Mouse (Mus musculus) E14TG2a.4 (cell line): ENCODE results near the gene Lsm7.
A peak's percentile ranks its signal among the peaks of the same experiment; 100 is the strongest.
"Not testable (repeated sequence)": the region's sequence is repeated elsewhere in the genome, so short reads cannot be mapped to it uniquely, and the experiment has no call there.

Experiments
- H3K27me3 ChIP-seq: 2 replicates; pipeline ENCODE4 v1.6.1; 2014; ENCODE audit warnings: low read length, control low read depth; ENCODE audit not compliant: insufficient read depth
- H3K36me3 ChIP-seq: 2 replicates; pipeline ENCODE4 v1.6.1; 2014; ENCODE audit warnings: low read length, control low read depth; ENCODE audit not compliant: insufficient read depth
- H3K4me1 ChIP-seq: replicated peaks from 2 replicates; pipeline ENCODE4 v1.6.1; 2014; ENCODE audit warnings: low read depth, low read length, control low read depth
- H3K4me3 ChIP-seq: replicated peaks from 2 replicates; pipeline ENCODE4 v1.5.1; 2014; ENCODE audit warnings: mild to moderate bottlenecking, low read length
- H3K9me3 ChIP-seq: 2 replicates; pipeline ENCODE4 v1.6.1; 2014; ENCODE audit warnings: low read length, control low read depth
- CTCF ChIP-seq: conservative IDR thresholded peaks from 2 replicates; pipeline ENCODE4 v1.5.1; 2014; ENCODE audit warnings: low read length
- NANOG ChIP-seq: IDR thresholded peaks from 2 replicates; pipeline ENCODE4 v1.6.1; 2014; ENCODE audit warnings: borderline replicate concordance, low read length, mixed read lengths
- POU5F1 ChIP-seq: IDR thresholded peaks from 2 replicates; pipeline ENCODE4 v1.6.1; 2014; ENCODE audit warnings: low read length, borderline replicate concordance

Lsm7 gene

GRCm38 (mm10) chr10:80832818-80833217, 22.2 kb downstream of the Lsm7 start:
- H3K27me3 ChIP-seq, result peaks cover 57% of the 10 kb centered on the region
- peaks cover 29% of the 10 kb centered on the region for H3K36me3 ChIP-seq
- no peak overlapping the region for H3K4me3 ChIP-seq
- H3K9me3 ChIP-seq, result no peaks in the 10 kb centered on the region
- peaks cover 73% of the 10 kb centered on the region for H3K4me1 ChIP-seq
- TF ChIP-seq POU5F1 (no peak), CTCF (no peak)

- H3K36me3 ChIP-seq, result peaks cover 36% of the 10 kb centered on the region
- TF ChIP-seq POU5F1, result no peak
- no peak for TF ChIP-seq CTCF
- TF ChIP-seq NANOG, result no peak
- H3K27me3 ChIP-seq, result peaks cover 40% of the 10 kb centered on the region
- no peak overlapping the region for H3K4me3 ChIP-seq
- peaks cover 62% of the 10 kb centered on the region for H3K4me1 ChIP-seq
- no peaks in the 10 kb centered on the region for H3K9me3 ChIP-seq
Measured at GRCm38 (mm10) chr10:80831136-80831535, 23.9 kb downstream of the Lsm7 start.

GRCm38 (mm10) chr10:80829359-80830278, 25.4 kb downstream of the Lsm7 start:
- Histone ChIP-seq H3K9me3 (no peaks in the 10 kb centered on the region), H3K4me3 (no peak overlapping the region), H3K27me3 (peaks cover 25% of the 10 kb centered on the region), H3K36me3 (peaks cover 36% of the 10 kb centered on the region), H3K4me1 (peaks cover 57% of the 10 kb centered on the region)
- TF ChIP-seq POU5F1, result no peak
- TF ChIP-seq CTCF, result no peak
- no peak for TF ChIP-seq NANOG

GRCm38 (mm10) chr10:80828587-80828986, 26.4 kb downstream of the Lsm7 start:
- not testable (repeated sequence) for H3K4me3 ChIP-seq, H3K9me3 ChIP-seq
- Histone ChIP-seq H3K36me3 (peaks cover 36% of the 10 kb centered on the region), H3K4me1 (peaks cover 64% of the 10 kb centered on the region), H3K27me3 (peaks cover 15% of the 10 kb centered on the region)

- Histone ChIP-seq H3K27me3 (peaks cover 8% of the 10 kb centered on the region), H3K4me3 (peak overlapping the region; percentile 89), H3K36me3 (peaks cover 36% of the 10 kb centered on the region), H3K4me1 (peaks cover 64% of the 10 kb centered on the region), H3K9me3 (no peaks in the 10 kb centered on the region)
- TF ChIP-seq NANOG (no peak), CTCF (no peak), POU5F1 (no peak)
Measured at GRCm38 (mm10) chr10:80827870-80828420, 27.1 kb downstream of the Lsm7 start.

- Histone ChIP-seq H3K4me3 (peak overlapping the region; percentile 89), H3K36me3 (peaks cover 36% of the 10 kb centered on the region), H3K4me1 (peaks cover 64% of the 10 kb centered on the region), H3K9me3 (no peaks in the 10 kb centered on the region), H3K27me3 (peaks cover 2% of the 10 kb centered on the region)
- no peak for TF ChIP-seq CTCF
- no peak for TF ChIP-seq NANOG
- TF ChIP-seq POU5F1, result no peak
Measured at GRCm38 (mm10) chr10:80827063-80827869, 27.7 kb downstream of the Lsm7 start.

GRCm38 (mm10) chr10:80826151-80827062, 28.6 kb downstream of the Lsm7 start, which contains the start of gene Oaz1:
Gene Oaz1 (plus strand): TSS chr10:80826656.
- Histone ChIP-seq H3K27me3 (no peaks in the 10 kb centered on the region), H3K4me3 (peak within 1 kb of the TSS; percentile 89), H3K4me1 (peaks cover 58% of the 10 kb centered on the region), H3K36me3 (peaks cover 36% of the 10 kb centered on the region), H3K9me3 (no peaks in the 10 kb centered on the region)
- TF ChIP-seq CTCF (no peak), NANOG (no peak), POU5F1 (no peak)
